Mouse (Mus musculus): ENCODE measurements around the gene Slc6a20b. TPM values are rescaled to one million over a fixed set of nuclear protein-coding genes. Genes with fewer than 3 reads are reported as not detected.
"Not testable (repeated sequence)": the region's sequence is repeated elsewhere in the genome, so short reads cannot be mapped to it uniquely, and the experiment has no call there.

The Slc6a20b gene
- polyA plus RNA-seq (2012; fragmentation: generic; extraction: Trizol), result 0.02 TPM
- long read RNA-seq, experiment 1, result 0 reads
- long read RNA-seq, experiment 2, result 0 reads

DNA sequence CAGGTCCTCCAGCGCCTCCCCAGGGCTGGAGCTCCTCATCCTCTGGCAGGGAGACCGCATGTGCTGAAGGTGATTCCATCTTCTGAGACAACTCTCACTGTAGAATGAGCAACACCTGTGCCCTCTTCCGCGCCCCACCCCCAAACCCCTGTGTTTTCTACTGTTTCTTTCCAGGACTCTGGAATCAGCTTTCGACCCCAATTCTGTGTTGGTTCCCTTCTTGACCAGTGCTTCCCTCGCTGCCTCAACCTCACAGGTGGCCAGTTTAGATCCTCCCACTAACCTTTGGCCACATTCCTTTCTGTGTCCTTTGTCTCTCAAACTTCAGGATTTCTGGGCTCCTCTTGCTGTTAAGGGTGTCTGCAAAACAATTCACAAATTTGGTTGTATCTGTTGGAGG lies at the start of gene Slc6a20b:
Gene Slc6a20b (minus strand): TSS at position 285 of the 400 bp plus-strand sequence.
- H3K79me3 ChIP-seq (ENCODE audit: low read depth), result no peaks in the 10 kb centered on the region
- H3K27me3 ChIP-seq (ENCODE audit: control insufficient read depth, insufficient read depth, insufficient read length), result peaks cover 19% of the 10 kb centered on the region
- H3K4me3 ChIP-seq (ENCODE audit: insufficient read depth, poor library complexity, severe bottlenecking), result no peak within 1 kb of the TSS
- H3ac ChIP-seq (ENCODE audit: control insufficient read depth, insufficient read length, low read depth), result no peak within 1 kb of the TSS
- H3K36me3 ChIP-seq (ENCODE audit: control insufficient read depth, insufficient read depth), result no peaks in the 10 kb centered on the region
- no peaks in the 10 kb centered on the region for H3K79me2 ChIP-seq (ENCODE audit: control insufficient read depth, insufficient read depth)
- no peak for TF ChIP-seq MYOG (IDR thresholded peaks at IDR 0.05; ENCODE audit: control insufficient read depth, extremely low read depth, insufficient read length)
- no peak for TF ChIP-seq MYOD1 (IDR thresholded peaks at IDR 0.05; ENCODE audit: control insufficient read depth, insufficient read length, low read depth)
- TF ChIP-seq MAX (IDR thresholded peaks at IDR 0.05), result no peak
- no peak for TF ChIP-seq FOSL1 (IDR thresholded peaks at IDR 0.05; ENCODE audit: insufficient read depth, low read length, poor library complexity, severe bottlenecking)
- TF ChIP-seq USF1 (IDR thresholded peaks at IDR 0.05; ENCODE audit: low read depth), result no peak
- TF ChIP-seq CEBPB (IDR thresholded peaks at IDR 0.05; ENCODE audit: low read depth), result no peak
- no peak for TF ChIP-seq CTCF (IDR thresholded peaks at IDR 0.05; ENCODE audit: control insufficient read depth, insufficient read depth, insufficient read length)

DNA sequence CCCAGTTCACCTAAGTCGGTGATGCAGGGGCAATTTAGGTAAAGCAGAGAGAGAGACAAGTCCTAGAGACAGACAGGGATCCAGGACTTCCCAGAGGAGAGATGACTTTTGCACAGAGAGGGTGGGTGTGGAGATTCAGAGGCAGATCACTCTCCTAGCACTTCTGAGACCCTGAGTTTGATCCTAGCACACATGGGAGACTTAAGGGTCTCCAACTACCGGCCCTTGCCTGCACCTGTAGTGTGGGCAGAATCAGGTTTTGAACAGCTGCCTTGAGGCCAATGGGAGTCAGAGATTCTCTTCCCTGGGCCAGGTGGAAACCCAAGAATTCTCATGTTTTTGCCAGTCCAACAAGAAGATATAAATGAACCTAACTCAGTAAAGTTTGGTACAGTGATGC lies 46.8 kb upstream of the Slc6a20b start:
- Histone ChIP-seq H3K79me3 (ENCODE audit: low read depth) (no peaks in the 10 kb centered on the region), H3K27me3 (ENCODE audit: control insufficient read depth, insufficient read depth, insufficient read length) (peaks cover 55% of the 10 kb centered on the region), H3K4me3 (ENCODE audit: insufficient read depth, poor library complexity, severe bottlenecking) (no peak overlapping the region), H3K36me3 (ENCODE audit: control insufficient read depth, insufficient read depth) (no peaks in the 10 kb centered on the region), H3K79me2 (ENCODE audit: control insufficient read depth, insufficient read depth) (no peaks in the 10 kb centered on the region), H3ac (ENCODE audit: control insufficient read depth, insufficient read length, low read depth) (no peak overlapping the region)
- TF ChIP-seq CTCF (IDR thresholded peaks at IDR 0.05; ENCODE audit: control insufficient read depth, insufficient read depth, insufficient read length), result no peak
- TF ChIP-seq MAX (IDR thresholded peaks at IDR 0.05), result no peak
- TF ChIP-seq CEBPB (IDR thresholded peaks at IDR 0.05; ENCODE audit: low read depth), result no peak
- no peak for TF ChIP-seq MYOG (IDR thresholded peaks at IDR 0.05; ENCODE audit: control insufficient read depth, extremely low read depth, insufficient read length)
- no peak for TF ChIP-seq USF1 (IDR thresholded peaks at IDR 0.05; ENCODE audit: low read depth)
- no peak for TF ChIP-seq FOSL1 (IDR thresholded peaks at IDR 0.05; ENCODE audit: insufficient read depth, low read length, poor library complexity, severe bottlenecking)
- TF ChIP-seq MYOD1 (IDR thresholded peaks at IDR 0.05; ENCODE audit: control insufficient read depth, insufficient read length, low read depth), result no peak

DNA sequence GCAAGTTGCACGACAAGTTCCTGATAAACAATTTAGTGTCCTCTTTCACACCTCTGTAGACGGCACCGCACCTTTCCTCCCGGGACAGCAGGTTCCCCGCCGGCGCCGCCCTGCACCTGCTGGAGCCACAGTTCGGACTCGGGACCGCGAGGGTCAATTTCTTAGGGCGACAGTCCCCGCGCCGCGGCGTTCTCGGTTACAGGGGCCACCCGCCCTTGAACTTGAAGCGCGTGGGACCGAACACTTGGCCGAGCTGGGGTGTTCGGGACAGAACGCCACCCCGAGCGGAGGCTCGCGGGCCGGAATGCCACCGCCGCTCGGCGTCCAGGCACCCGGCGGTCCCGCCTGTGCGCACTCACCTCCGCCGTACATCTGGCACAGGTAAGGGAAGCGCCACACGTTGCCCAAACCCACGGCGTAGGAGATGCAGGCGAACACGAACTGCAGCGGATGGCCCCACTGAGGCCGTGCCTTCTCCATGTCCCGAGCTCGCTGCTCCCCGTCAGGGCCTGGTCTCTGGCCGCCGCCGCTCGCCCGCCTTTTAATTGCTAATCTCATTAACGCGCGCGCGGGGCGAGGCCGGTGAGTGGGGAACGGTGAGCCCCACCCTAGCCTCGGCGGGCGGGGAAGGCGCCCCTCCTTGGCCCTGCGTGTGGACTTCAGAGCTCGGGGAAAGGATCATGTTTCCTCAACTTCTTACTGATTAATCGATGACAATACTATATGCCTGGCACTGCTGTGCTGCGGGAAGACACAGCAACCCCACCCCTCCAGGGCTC lies 46.2 kb upstream of the Slc6a20b start, which contains the start of the genes Ccr9 and Slc6a20a:
Gene Ccr9 (plus strand): TSS at position 113 of the 779 bp plus-strand sequence.
Gene Slc6a20a (minus strand): TSS at position 559 of the 779 bp plus-strand sequence.
- no peak for TF ChIP-seq MYOD1 (IDR thresholded peaks at IDR 0.05; ENCODE audit: control insufficient read depth, insufficient read length, low read depth)
- no peak for TF ChIP-seq CTCF (IDR thresholded peaks at IDR 0.05; ENCODE audit: control insufficient read depth, insufficient read depth, insufficient read length)
- TF ChIP-seq MYOG (IDR thresholded peaks at IDR 0.05; ENCODE audit: control insufficient read depth, extremely low read depth, insufficient read length), result no peak
- no peak for TF ChIP-seq USF1 (IDR thresholded peaks at IDR 0.05; ENCODE audit: low read depth)
- TF ChIP-seq CEBPB (IDR thresholded peaks at IDR 0.05; ENCODE audit: low read depth), result no peak
- TF ChIP-seq MAX (IDR thresholded peaks at IDR 0.05), result no peak
- no peak for TF ChIP-seq FOSL1 (IDR thresholded peaks at IDR 0.05; ENCODE audit: insufficient read depth, low read length, poor library complexity, severe bottlenecking)
- H3K27me3 ChIP-seq (ENCODE audit: control insufficient read depth, insufficient read depth, insufficient read length), result peaks cover 54% of the 10 kb centered on the region
- no peak within 1 kb of the TSS for H3ac ChIP-seq (ENCODE audit: control insufficient read depth, insufficient read length, low read depth)
- H3K79me2 ChIP-seq (ENCODE audit: control insufficient read depth, insufficient read depth), result no peaks in the 10 kb centered on the region
- H3K79me3 ChIP-seq (ENCODE audit: low read depth), result no peaks in the 10 kb centered on the region
- H3K4me3 ChIP-seq (ENCODE audit: insufficient read depth, poor library complexity, severe bottlenecking), result no peak within 1 kb of the TSS
- no peaks in the 10 kb centered on the region for H3K36me3 ChIP-seq (ENCODE audit: control insufficient read depth, insufficient read depth)

DNA sequence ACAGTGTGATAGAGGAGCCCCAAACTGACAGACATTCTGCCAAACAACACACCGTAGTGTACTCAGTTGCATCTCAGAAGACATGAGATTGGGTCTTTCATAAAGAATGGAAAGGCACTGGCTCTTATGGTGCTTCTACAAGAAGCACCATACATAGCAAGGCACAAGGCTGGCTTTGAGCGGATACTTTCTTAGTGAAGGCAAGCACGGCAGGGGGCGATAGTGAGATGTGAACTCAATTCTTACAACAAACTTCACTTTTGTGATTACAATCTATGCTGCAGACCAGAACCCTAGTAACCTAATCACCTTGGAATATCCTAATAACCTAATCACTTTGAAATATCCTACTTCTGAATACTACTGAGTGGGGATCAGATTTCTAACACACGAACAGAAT lies 33.3 kb upstream of the Slc6a20b start:
- Histone ChIP-seq H3K36me3 (ENCODE audit: control insufficient read depth, insufficient read depth) (no peaks in the 10 kb centered on the region), H3K27me3 (ENCODE audit: control insufficient read depth, insufficient read depth, insufficient read length) (no peaks in the 10 kb centered on the region), H3ac (ENCODE audit: control insufficient read depth, insufficient read length, low read depth) (no peak overlapping the region), H3K79me3 (ENCODE audit: low read depth) (no peaks in the 10 kb centered on the region), H3K4me3 (ENCODE audit: insufficient read depth, poor library complexity, severe bottlenecking) (no peak overlapping the region), H3K79me2 (ENCODE audit: control insufficient read depth, insufficient read depth) (no peaks in the 10 kb centered on the region)
- TF ChIP-seq FOSL1 (IDR thresholded peaks at IDR 0.05; ENCODE audit: insufficient read depth, low read length, poor library complexity, severe bottlenecking), result no peak
- TF ChIP-seq MYOG (IDR thresholded peaks at IDR 0.05; ENCODE audit: control insufficient read depth, extremely low read depth, insufficient read length), result no peak
- TF ChIP-seq MAX (IDR thresholded peaks at IDR 0.05), result no peak
- no peak for TF ChIP-seq CTCF (IDR thresholded peaks at IDR 0.05; ENCODE audit: control insufficient read depth, insufficient read depth, insufficient read length)
- TF ChIP-seq CEBPB (IDR thresholded peaks at IDR 0.05; ENCODE audit: low read depth), result no peak
- no peak for TF ChIP-seq MYOD1 (IDR thresholded peaks at IDR 0.05; ENCODE audit: control insufficient read depth, insufficient read length, low read depth)
- no peak for TF ChIP-seq USF1 (IDR thresholded peaks at IDR 0.05; ENCODE audit: low read depth)

DNA sequence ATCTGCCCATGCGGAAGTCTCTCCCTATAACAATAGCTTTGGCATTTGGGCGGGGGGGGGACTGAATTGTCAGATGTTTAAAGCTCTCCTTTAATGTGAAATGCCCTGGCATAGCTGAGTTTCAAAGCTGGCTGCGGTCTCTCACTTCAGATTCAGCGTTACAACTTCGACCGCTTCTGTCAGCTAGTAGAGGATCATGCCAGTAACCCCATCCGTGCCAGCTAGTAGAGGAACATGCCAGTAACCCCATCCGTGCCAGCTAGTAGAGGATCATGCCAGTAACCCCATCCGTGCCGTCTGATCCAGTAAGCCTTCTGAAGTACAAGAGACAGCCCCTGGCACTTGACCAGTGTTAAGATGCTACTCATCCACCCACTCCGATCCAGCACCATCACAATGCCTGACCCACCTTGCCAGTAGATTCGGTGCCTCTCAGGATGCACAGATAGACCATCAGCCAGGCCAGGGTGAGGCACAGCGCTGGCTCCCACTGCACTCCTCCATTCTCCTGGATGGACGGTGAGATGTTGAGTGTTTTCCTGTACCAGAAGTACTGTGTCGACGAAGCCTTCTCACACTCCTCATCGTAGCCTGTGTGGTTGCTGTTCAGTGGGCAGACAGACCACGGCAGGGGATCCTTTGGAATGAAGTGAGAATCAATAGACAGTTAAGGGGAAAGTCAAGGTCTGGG lies 27.8 kb upstream of the Slc6a20b start:
- not testable (repeated sequence) for H3K79me2 ChIP-seq (ENCODE audit: control insufficient read depth, insufficient read depth); H3K27me3 ChIP-seq (ENCODE audit: control insufficient read depth, insufficient read depth, insufficient read length); H3K36me3 ChIP-seq (ENCODE audit: control insufficient read depth, insufficient read depth); H3K4me3 ChIP-seq (ENCODE audit: insufficient read depth, poor library complexity, severe bottlenecking); H3ac ChIP-seq (ENCODE audit: control insufficient read depth, insufficient read length, low read depth); H3K79me3 ChIP-seq (ENCODE audit: low read depth)

All from C2C12 (cell line).